Mouse (Mus musculus) lung, postnatal 14 days (tissue): Measurements from ENCODE around the gene Dytn.

ENCODE experiments used
- DNase-seq: peaks from one replicate; pipeline ENCODE4 v3.0.0; 2021

Dytn gene

DNA sequence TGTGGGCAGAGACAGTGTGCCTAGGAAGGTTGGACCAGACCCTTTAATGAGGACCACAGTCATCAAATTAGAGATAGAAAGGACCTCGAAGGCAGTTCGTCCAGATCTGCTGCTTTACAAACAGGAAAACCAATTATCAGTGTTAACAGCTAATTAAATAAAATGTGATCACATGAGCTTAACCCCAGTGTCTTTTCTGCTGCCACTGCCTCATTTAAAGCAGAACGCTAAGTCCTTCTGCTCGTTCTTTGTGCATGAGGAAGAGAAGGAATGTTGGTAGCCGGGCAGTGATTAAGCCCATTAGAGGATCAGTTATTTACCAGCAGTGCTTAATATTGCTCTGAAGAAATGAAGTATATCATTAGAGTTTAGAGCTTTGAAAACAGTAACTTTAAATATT is 109.9 kb downstream of the Dytn start:
- DNase-seq: no peak

DNA sequence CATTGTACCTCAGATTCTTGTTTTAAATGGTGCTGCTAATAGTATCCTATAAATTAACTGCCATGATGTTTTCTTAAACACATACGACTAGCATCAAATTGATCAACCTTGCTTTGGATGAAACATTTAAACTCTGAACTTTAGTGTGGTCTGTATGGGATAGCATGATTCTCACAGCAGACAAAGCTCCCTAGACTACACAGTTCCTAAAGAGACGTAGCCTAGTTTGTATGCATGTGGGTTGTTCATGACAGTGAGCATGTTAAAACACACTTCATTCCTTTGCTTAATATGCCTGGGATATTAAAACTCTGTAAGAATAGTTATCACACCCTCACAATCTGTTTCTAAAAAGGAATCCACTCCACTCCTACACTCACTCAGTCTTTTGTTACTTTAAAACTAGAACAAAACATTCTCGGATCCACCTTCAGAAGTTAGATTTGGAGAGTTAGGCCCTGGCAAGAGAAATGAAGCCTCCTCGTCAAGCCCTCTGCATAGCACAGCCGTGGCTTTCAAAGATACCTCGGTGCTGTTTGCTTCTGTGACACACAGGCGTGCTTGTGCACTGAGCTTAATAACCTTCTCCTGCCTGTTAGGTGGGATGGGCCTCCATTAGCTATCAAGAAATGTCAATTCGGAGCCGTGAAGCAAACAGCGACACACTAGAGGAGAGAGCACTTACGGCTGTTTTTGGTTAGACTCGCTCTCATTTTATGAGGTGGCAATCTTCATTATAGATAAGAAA is 112.7 kb downstream of the Dytn start:
- no peak for DNase-seq

DNA sequence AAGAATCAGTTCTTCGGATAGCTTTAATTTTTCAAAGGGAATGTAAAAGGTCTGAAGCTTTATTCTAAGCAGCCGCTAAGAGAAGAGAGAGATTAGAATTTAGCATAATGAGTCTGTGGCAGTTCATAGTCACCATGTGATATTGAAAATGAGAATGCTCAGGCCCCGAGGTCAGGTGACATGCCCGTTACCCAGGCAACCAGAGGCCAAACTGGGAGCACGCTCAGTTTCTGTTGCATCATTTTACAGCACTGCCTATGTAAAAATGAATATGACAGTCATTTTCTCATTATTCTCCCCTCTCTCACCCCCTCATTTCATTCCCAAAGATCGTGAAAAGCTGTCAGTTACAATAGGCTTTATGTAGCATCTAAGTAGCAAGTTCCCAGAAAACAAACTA is 113.3 kb downstream of the Dytn start:
- no peak for DNase-seq
